Mouse (Mus musculus) bone marrow, adult 2 months (tissue): ENCODE data around the gene Gpsm2. TPM values are rescaled to one million over a fixed set of nuclear protein-coding genes. Genes with fewer than 3 reads are reported as not detected.
"Not testable (repeated sequence)": the region's sequence is repeated elsewhere in the genome, so short reads cannot be mapped to it uniquely, and the experiment has no call there.

Source experiments
- H3K27ac ChIP-seq: fragments of 200-500 bp; 2 replicates; pipeline ENCODE4 v1.5.1; 2012; ENCODE audit warnings: low read depth, mild to moderate bottlenecking, control low read depth, inconsistent platforms, low read length; ENCODE audit not compliant: control insufficient read depth, poor library complexity, insufficient read depth
- H3K4me1 ChIP-seq: fragments of 200-500 bp; 2 replicates; pipeline ENCODE4 v1.6.1; 2011; ENCODE audit warnings: low read length; ENCODE audit not compliant: control insufficient read depth, insufficient read depth
- H3K4me3 ChIP-seq: fragments of 200-500 bp; replicated peaks from 2 replicates; pipeline ENCODE3; 2011; ENCODE audit warnings: mild to moderate bottlenecking, low read depth, low read length, control low read depth; ENCODE audit not compliant: control insufficient read depth
- CTCF ChIP-seq: fragments of 200-500 bp; IDR thresholded peaks from 2 replicates; pipeline ENCODE4 v1.5.1; 2011; ENCODE audit warnings: low read length, control low read depth; ENCODE audit not compliant: control insufficient read depth, insufficient read depth
- POLR2A ChIP-seq: fragments of 200-500 bp; IDR thresholded peaks from 2 replicates; pipeline ENCODE4 v1.6.1; 2011; ENCODE audit warnings: low read depth, mild to moderate bottlenecking, control low read depth, low read length, borderline replicate concordance; ENCODE audit not compliant: control insufficient read depth
- WGBS: fragments of 180-500 bp; shearing (Covaris S2); methylation state at CpG from one replicate; pipeline ENCODE4 v1.1.7; 2018; 5-methylcytosine and 5-hydroxymethylcytosine counted together
- polyA plus RNA-seq: library from polyadenylated mRNA; stranded (reverse); fragments of >200 nt; gene quantifications from 2 replicates; pipeline ENCODE4 v1.2.4, GENCODE M21; 2011; ENCODE audit warnings: low replicate concordance; ENCODE audit not compliant: missing spikeins, insufficient read depth, insufficient read length

The Gpsm2 gene
- polyA plus RNA-seq, 1 experiment = 20.9 TPM

DNA sequence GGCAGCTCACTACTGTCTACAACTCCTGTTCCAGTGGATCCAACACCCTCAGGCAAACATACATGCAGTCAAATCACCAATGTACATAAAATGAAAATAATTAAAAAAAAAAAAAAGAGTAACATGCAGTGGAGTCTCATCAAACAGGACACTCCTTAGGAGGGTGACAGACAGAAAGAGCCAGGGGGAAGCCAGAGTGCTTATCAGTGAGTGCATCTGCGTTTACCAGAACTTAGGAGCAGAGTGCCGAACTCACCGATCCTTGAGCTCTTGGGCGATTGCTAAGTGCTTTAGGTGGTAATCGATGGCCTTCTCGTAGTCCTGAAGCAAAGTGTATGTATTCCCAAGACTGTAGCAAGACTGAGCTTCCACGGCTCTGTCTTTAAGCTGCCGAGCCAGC lies 23.4 kb downstream of the Gpsm2 start:
- Histone ChIP-seq H3K27ac (no peak overlapping the region), H3K4me3 (no peak overlapping the region), H3K4me1 (no peaks in the 10 kb centered on the region)
- TF ChIP-seq POLR2A (no peak), CTCF (no peak)
- WGBS = 88% methylated on average over 8 of the region's 8 CpGs

DNA sequence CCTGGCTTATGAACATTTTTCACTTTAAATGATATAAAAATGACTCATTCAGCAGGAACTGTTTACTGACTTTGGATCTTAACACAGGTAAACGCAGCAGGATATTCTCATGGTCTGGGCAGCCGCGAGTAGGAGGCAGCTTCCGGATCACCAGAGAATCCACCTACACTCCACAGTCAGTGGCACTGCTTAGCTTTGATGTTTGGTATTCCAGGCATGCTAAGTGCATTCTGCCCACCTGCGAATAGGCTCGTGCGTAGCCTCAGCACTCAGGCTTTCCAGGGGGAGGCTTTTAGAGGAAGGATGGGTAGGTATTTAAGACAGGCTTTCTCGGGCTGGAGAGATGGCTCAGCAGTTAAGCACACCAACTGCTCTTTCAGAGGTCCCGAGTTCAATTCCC lies 27.8 kb downstream of the Gpsm2 start:
- TF ChIP-seq CTCF (no peak), POLR2A (no peak)
- Histone ChIP-seq H3K4me3 (no peak overlapping the region), H3K4me1 (no peaks in the 10 kb centered on the region), H3K27ac (no peak overlapping the region)
- 94% methylated on average over 9 of the region's 9 CpGs for WGBS

GRCm38 (mm10) chr3:108689979-108690378 lies 32.1 kb downstream of the Gpsm2 start:
- no peaks in the 10 kb centered on the region for H3K4me1 ChIP-seq
- no peak overlapping the region for H3K4me3 ChIP-seq
- 80% methylated on average over 4 of the region's 4 CpGs for WGBS
- no peak for TF ChIP-seq CTCF
- TF ChIP-seq POLR2A = no peak
- H3K27ac ChIP-seq = no peak overlapping the region

DNA sequence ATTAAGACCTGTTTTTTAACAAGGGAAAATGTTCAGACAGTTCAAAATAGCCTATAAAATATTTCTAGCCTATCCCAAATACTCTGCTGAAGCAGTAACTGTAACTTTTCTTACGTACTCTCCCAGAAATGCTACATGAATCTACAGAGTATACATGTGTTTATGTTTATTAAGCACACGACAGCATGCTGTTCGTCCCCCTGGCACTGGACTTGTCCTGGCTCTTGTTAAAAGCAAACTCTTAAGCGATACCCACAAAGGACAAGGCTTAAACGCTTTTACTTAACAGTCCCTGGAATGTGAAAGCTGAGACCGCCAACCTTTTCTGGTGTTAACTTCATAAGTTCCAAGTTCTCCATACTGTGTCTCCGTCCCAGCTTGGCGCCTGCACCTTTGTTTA lies 32.7 kb downstream of the Gpsm2 start:
- TF ChIP-seq CTCF (no peak), POLR2A (no peak)
- Histone ChIP-seq H3K4me1 (no peaks in the 10 kb centered on the region), H3K4me3 (no peak overlapping the region), H3K27ac (no peak overlapping the region)
- 94% methylated on average over 8 of the region's 8 CpGs for WGBS

GRCm38 (mm10) chr3:108689015-108689441 lies 33.1 kb downstream of the Gpsm2 start:
- H3K27ac ChIP-seq = no peak overlapping the region
- no peak for TF ChIP-seq POLR2A
- TF ChIP-seq CTCF = no peak
- no peak overlapping the region for H3K4me3 ChIP-seq
- H3K4me1 ChIP-seq = no peaks in the 10 kb centered on the region
- 94% methylated on average over 6 of the region's 6 CpGs for WGBS

DNA sequence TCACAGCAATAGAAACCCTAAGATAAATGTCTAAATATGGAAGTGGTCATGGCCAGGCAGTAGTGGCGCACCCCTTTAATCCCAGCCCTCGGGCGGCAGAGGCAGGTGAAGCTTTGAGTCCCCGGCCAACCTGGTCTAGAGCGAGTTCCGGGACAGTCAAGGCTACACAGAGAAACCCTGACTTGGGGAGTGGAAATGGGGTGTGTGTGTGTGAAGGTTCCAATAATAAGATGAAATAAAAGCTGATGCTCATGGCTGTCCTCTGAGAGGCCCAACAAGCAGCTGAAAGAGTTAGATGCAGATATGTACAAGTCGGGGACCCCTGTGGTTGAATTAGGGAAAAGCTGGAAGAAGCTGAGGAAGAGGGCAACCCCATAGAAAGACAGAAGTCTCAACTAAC lies 36.4 kb downstream of the Gpsm2 start:
- TF ChIP-seq CTCF (no peak), POLR2A (no peak)
- WGBS = 96% methylated on average over 7 of the region's 7 CpGs
- Histone ChIP-seq H3K4me3 (no peak overlapping the region), H3K27ac (no peak overlapping the region), H3K4me1 (no peaks in the 10 kb centered on the region)

DNA sequence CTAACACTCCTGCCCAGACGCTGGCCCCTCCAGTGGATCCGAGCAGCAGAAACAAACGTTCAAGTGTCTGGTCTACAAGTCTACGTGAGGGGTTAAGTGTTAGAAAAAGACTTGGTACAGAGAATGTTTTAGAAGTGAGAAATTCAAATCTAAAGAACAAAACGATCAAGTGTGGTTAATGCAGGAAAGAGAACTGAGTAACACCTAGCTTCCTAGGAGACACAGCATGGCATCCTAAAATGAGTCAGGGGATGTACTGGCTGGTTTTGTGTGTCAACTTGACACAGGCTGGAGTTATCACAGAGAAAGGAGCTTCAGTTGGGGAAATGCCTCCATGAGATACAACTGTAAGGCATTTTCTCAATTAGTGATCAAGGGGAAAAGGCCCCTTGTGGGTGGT lies 38.5 kb downstream of the Gpsm2 start:
- not testable (repeated sequence) for H3K4me3 ChIP-seq, H3K4me1 ChIP-seq, H3K27ac ChIP-seq
- WGBS = 93% methylated on average over 5 of the region's 5 CpGs

DNA sequence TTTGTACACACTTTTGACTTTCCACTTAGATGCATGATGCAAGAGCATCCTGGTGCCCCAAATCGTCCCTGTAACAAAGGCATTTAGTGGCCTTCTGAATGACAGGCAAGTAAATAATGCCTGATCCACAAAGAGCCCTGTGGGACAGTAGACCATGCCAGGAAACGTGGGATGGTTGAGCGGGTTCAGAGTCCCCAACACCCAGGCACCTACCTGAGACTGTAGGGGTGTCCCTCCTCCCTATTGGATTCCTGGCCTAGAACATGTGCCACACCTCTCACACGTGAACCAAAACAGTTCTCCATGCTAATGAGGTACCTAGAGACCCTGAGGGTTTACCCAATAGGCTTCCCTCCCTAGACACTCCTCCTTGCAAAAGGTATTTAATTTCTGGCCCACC lies 41.1 kb downstream of the Gpsm2 start:
- Histone ChIP-seq H3K4me3 (no peak overlapping the region), H3K27ac (no peak overlapping the region), H3K4me1 (no peaks in the 10 kb centered on the region)
- WGBS = 85% methylated on average over 4 of the region's 4 CpGs
- no peak for TF ChIP-seq CTCF
- TF ChIP-seq POLR2A = no peak

- no peaks in the 10 kb centered on the region for H3K4me1 ChIP-seq
- WGBS = 92% methylated on average over 4 of the region's 4 CpGs
- no peak overlapping the region for H3K27ac ChIP-seq
- H3K4me3 ChIP-seq = no peak overlapping the region
- TF ChIP-seq POLR2A (no peak), CTCF (no peak)
Measured at GRCm38 (mm10) chr3:108676616-108677015, 45.5 kb downstream of the Gpsm2 start.

DNA sequence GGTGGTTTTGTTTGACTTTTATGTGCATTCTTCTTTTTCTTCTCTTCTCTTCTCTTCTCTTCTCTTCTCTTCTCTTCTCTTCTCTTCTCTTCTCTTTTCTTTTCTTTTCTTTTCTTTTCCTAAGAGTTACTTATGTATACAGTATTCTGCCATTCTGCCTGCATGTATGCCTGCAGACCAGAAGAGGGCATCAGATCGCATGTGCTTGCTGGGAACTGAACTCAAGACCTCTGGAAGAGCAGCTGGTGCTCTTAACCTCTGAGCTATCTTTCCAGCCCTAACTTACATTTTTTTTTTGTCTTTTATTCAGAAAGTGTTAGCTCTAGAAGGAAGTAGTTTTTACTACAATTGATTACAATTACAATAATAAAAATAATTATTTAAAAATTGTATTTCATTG lies 61.2 kb downstream of the Gpsm2 start:
- WGBS = 82% methylated on average over 1 of the region's 1 CpGs
- H3K4me1 ChIP-seq = no peaks in the 10 kb centered on the region
- no peak overlapping the region for H3K27ac ChIP-seq
- no peak overlapping the region for H3K4me3 ChIP-seq
- TF ChIP-seq POLR2A (no peak), CTCF (peak; percentile 31; the same call in 1 of the 2 replicates)
